Mouse (Mus musculus) ES-Bruce4 (cell line): ENCODE measurements around the gene Usp12. TPM values are rescaled to one million over a fixed set of nuclear protein-coding genes. Genes with fewer than 3 reads are reported as not detected.

Source experiments
- H3K27ac ChIP-seq: 2 replicates; pipeline ENCODE4 v1.5.1; 2012; ENCODE audit warnings: low read length, inconsistent platforms; ENCODE audit not compliant: insufficient read depth
- H3K27me3 ChIP-seq: 2 replicates; pipeline ENCODE4 v1.6.1; 2012; ENCODE audit warnings: mild to moderate bottlenecking, low read length, inconsistent platforms; ENCODE audit not compliant: control insufficient read depth, poor library complexity, insufficient read depth, severe bottlenecking
- H3K36me3 ChIP-seq: 2 replicates; pipeline ENCODE4 v1.6.1; 2012; ENCODE audit warnings: inconsistent platforms, mild to moderate bottlenecking, low read length, moderate library complexity; ENCODE audit not compliant: control insufficient read depth, poor library complexity, insufficient read depth, severe bottlenecking
- H3K4me1 ChIP-seq: one replicate; pipeline ENCODE4 v1.8.1; 2011; ENCODE audit warnings: low read length; ENCODE audit not compliant: control insufficient read depth, insufficient read depth
- H3K4me3 ChIP-seq: 2 replicates; pipeline ENCODE4 v1.5.1; 2011; ENCODE audit warnings: low read depth, mild to moderate bottlenecking, low read length
- H3K9ac ChIP-seq: 2 replicates; pipeline ENCODE4 v1.6.1; 2012; ENCODE audit warnings: low read depth, mild to moderate bottlenecking, inconsistent platforms; ENCODE audit not compliant: poor library complexity, severe bottlenecking
- H3K9me3 ChIP-seq: replicated peaks from 2 replicates; pipeline ENCODE4 v1.6.1; 2012; ENCODE audit warnings: mild to moderate bottlenecking, low read length, inconsistent platforms; ENCODE audit not compliant: control insufficient read depth, poor library complexity, insufficient read depth, severe bottlenecking
- CTCF ChIP-seq: IDR thresholded peaks from one replicate; pipeline ENCODE4 v1.8.1; 2011; ENCODE audit warnings: low read depth, low read length
- EP300 ChIP-seq: IDR thresholded peaks from 2 replicates; pipeline ENCODE4 v1.6.1; 2011; ENCODE audit warnings: low read depth, low read length; ENCODE audit not compliant: insufficient read depth
- POLR2A ChIP-seq: IDR thresholded peaks from one replicate; pipeline ENCODE4 v1.8.1; 2011; ENCODE audit warnings: low read length; ENCODE audit not compliant: insufficient read depth
- polyA plus RNA-seq: library from polyadenylated mRNA; stranded (reverse); fragments of >200 nt; gene quantifications from 2 replicates; pipeline ENCODE4 v1.2.4, GENCODE M21; 2011; ENCODE audit warnings: low read depth; ENCODE audit not compliant: missing spikeins, insufficient read depth, insufficient read length

Usp12 gene
- polyA plus RNA-seq, 1 experiment, result 57.2 TPM

DNA sequence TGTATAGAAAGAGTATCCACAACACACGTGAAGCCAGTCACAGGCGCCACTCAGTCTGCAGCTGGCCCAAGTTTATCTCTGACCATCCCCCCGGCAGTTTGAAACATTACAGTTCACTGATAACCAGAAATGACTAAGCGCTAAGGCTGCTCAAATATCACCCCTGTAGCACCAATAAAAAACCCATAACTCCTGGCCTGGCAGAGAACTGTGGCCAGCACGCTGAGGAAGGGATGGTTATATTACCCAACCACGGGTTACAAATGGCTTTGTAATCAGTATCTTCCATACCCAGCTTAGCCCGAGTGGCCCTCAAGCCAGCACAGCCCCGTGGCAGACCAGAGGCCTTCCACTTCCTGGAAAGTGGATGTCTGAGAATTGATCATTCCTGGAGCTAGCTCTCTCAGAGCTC, 91.1 kb downstream of the Usp12 start:
- Histone ChIP-seq H3K36me3 (no peaks in the 10 kb centered on the region), H3K9me3 (no peaks in the 10 kb centered on the region), H3K27me3 (no peaks in the 10 kb centered on the region), H3K4me3 (no peak overlapping the region), H3K4me1 (no peaks in the 10 kb centered on the region), H3K9ac (no peak overlapping the region), H3K27ac (no peak overlapping the region)
- TF ChIP-seq EP300 (no peak), POLR2A (no peak), CTCF (no peak)

DNA sequence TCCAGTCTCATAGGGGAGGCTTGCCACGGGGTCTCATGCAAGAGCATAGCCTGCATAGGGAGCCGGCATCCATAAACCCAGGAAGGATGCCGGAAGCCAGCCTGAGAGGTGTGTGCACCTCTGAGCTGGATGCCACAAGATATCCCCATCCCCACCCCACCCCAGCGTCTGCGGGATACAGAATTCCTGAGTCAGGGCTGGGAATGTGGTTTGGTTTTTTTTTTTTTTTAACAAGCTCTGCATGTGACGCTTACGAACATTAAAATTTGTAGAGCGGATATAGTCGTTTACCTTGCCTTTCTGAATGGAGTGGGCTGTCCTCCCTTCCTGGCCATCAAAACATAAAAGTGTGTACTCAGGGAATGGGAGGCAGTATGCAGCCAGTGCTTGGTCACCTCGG, 94.7 kb downstream of the Usp12 start:
- Histone ChIP-seq H3K4me3 (no peak overlapping the region), H3K9ac (no peak overlapping the region), H3K27me3 (no peaks in the 10 kb centered on the region), H3K9me3 (no peaks in the 10 kb centered on the region), H3K4me1 (no peaks in the 10 kb centered on the region), H3K27ac (no peak overlapping the region), H3K36me3 (no peaks in the 10 kb centered on the region)
- TF ChIP-seq CTCF, result no peak
- TF ChIP-seq EP300, result no peak
- TF ChIP-seq POLR2A, result no peak

DNA sequence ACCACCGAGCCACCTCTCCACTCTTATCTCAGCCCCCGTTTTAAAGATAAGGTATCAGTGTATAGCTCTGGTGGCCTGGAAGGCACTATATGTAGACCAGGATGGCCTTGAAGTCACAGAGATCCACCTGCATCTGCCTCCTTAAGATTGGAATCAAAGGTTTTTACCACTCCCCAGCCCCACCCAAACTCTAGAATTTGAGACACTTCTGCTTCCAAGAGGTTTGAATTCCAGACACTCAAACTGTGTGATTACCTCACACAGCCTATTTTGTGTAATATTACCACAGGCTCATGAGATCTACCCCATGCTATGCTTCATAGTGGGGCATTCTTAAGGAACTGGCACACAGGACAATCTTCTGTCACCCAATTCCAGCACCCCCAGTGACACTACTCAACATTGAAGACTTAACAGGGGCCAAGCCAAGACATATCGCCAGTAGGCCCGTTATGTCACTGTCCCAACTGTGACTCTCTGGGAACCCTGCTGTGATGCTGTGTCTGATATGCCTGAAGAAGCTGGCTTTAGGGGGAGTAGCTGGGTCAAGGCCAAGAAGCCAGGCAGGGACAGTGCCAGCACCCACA, 95.3 kb downstream of the Usp12 start:
- H3K36me3 ChIP-seq, result no peaks in the 10 kb centered on the region
- H3K9me3 ChIP-seq, result no peaks in the 10 kb centered on the region
- no peak overlapping the region for H3K27ac ChIP-seq
- no peak overlapping the region for H3K4me3 ChIP-seq
- no peaks in the 10 kb centered on the region for H3K4me1 ChIP-seq
- H3K27me3 ChIP-seq, result no peaks in the 10 kb centered on the region
- H3K9ac ChIP-seq, result no peak overlapping the region
- TF ChIP-seq EP300 (no peak), CTCF (no peak), POLR2A (no peak)

DNA sequence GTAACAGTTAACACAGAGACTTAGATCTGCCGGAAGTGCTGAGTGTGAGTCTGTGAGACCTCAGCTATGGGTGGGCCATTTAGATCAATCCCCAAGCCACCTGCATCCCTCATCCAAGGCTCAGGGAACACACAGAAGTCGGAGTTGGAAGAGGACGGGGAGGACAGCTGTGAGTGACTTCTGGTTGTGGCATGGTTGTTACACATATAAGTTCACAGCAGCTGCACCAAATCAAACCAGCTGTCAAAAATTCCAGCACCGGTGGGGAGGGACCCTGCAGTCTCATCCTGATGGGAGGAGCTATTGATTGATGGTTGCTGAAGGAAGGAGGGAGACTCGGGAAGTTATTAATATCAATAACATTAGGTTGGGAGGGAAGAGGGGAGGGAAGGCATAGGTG, 99.3 kb downstream of the Usp12 start:
- Histone ChIP-seq H3K27me3 (no peaks in the 10 kb centered on the region), H3K9me3 (no peaks in the 10 kb centered on the region), H3K9ac (no peak overlapping the region), H3K4me1 (no peaks in the 10 kb centered on the region), H3K4me3 (no peak overlapping the region), H3K36me3 (no peaks in the 10 kb centered on the region), H3K27ac (no peak overlapping the region)
- TF ChIP-seq CTCF, result no peak
- TF ChIP-seq EP300, result no peak
- TF ChIP-seq POLR2A, result no peak

DNA sequence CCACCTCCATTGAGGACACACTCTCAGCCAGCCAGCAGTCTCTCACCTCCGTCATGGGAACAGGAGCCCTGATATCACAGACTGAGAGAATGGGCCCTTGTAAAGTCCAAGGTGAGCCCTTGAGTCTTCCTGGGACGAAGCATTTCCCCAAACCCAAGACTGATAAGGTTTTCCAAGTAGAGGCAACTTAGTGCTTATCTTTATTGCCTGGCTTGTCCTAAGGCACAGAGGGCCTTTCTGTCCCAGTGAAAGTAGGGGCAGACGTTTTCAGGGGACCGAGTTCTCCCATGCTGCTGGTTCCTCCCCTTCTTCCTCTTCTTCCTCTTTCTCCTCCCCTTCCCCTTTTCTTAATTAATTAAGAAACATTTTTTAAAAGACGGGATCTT, 101.8 kb downstream of the Usp12 start:
- Histone ChIP-seq H3K4me1 (no peaks in the 10 kb centered on the region), H3K4me3 (no peak overlapping the region), H3K27me3 (no peaks in the 10 kb centered on the region), H3K36me3 (no peaks in the 10 kb centered on the region), H3K9ac (no peak overlapping the region), H3K27ac (no peak overlapping the region), H3K9me3 (no peaks in the 10 kb centered on the region)
- no peak for TF ChIP-seq CTCF
- no peak for TF ChIP-seq EP300
- TF ChIP-seq POLR2A, result no peak

DNA sequence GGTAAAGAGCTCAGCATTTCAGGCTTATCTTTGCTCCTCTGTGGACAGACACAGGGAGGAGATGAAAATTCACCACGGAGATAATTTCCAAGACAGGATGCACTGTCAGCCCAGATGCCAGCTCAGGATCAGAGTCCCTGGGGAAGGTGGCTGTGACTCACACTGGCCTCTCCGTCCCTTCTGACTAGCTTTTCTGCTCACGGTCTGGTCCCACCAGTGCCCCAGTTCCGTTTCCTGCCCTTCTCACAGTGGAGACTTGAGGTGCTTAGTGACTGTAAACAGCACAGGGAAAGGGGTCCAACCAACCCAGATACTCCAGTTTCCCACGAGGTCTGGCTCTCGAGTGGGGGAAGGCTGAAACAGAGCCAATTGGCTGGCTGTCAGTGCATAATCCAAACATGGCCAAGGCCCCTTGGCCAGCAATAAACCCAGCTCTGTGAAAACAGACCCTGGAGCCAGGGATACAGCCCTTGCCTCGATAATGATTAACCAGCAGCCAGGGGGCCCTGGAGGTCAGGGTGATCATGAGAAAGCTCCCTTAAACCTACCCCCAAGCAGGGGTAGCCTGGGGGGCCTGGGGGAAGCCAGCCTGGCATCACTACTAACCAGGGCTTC, 102.3 kb downstream of the Usp12 start:
- Histone ChIP-seq H3K4me3 (no peak overlapping the region), H3K9ac (no peak overlapping the region), H3K4me1 (no peaks in the 10 kb centered on the region), H3K27me3 (no peaks in the 10 kb centered on the region), H3K36me3 (no peaks in the 10 kb centered on the region), H3K27ac (no peak overlapping the region), H3K9me3 (no peaks in the 10 kb centered on the region)
- TF ChIP-seq CTCF, result no peak
- no peak for TF ChIP-seq EP300
- no peak for TF ChIP-seq POLR2A
